Mouse (Mus musculus) cerebellum, adult 9-11 months (tissue): ENCODE measurements at regions not wholly inside any gene's neighbourhood (a gene's known extent, or its start where the extent isn't known, plus 50 kb on each side); places are given as distances from the start of the nearest gene placed in this dataset.

Experiments used
- DNase-seq: peaks from one replicate; pipeline ENCODE4 v3.0.0; 2022

- peak; percentile 91 for DNase-seq
These were observed 1250.8 kb upstream of the Jmjd1c start for GRCm38 (mm10) chr10:65845096-65845624.

GRCm38 (mm10) chr10:65846136-65846535, 1249.8 kb upstream of the Jmjd1c start:
- peak; percentile 21 for DNase-seq

DNA sequence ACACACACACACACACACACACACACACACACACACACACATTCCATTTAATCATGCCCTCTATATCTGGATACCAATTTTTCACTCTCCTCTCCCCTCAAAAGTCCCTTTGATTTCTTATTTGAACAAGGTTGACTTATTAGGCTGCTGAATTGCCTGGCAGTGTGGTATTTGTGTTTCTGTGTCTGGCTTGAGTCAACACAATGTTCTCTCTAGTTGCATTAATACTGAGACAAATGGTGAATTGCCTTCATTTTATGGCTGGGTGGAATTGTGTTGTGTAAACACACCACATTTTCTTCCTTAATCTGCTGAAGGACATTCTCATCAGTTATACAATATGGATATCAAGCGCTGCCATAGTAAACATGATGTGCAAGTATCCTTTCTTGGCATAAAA, 1248.3 kb upstream of the Jmjd1c start:
- DNase-seq: no peak

DNA sequence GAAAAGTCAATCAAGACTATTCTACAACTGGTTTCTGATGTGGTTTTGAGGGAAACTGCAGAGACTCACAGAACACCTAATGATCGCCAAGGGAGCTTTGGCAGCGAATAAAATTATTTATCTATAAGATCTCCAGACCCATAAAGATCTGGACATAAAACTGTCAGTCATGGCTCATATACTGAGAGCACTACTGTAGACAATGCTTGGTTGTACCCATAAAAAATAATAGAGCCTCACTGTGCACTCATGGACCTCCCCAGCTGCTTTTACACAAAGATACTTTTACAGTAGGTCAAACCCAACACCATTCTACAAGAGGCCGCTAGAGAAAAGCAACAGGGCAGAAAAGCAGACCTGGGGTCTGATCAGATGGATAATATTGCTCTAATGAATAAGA, 1206.0 kb upstream of the Jmjd1c start:
- DNase-seq: no peak

DNA sequence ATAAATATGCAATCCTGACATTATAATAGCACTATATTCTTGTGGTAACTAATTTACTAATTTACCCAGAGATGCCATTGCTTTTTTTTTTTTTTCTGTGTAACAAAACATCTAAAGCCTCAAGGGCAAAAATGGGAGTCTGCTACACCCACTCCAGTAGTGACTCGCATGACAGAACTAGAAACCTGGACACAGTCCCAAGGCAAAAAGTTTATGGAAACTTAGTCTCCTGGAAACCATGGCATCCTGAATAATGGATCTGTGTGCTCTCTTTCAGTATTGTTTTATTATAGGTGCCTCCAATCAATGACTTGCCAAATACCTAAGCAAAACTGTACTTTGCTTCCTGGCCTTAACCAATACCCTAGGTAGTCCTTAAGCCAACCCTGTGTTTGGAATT, 1188.4 kb upstream of the Jmjd1c start:
- DNase-seq: no peak

- DNase-seq: no peak
These were observed 1183.4 kb upstream of the Jmjd1c start for GRCm38 (mm10) chr10:65912518-65912917.

DNA sequence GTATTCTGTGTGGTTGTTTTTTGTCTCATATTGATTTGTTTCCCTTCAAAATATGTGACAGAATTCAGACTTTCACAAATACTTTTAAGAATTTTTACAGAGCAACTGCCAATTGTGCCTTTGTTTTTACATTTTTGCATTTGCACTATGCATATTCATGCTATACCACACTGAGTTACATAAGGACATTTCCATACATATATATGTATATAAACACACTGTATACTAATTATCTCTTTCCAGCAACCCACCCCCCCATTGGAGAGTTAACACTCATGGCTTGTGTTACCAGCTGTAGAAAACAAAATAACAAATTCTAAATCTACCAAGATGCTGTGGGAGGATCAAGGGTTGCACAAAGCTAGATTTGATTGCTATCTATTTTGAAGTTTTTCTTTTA, 1163.8 kb upstream of the Jmjd1c start:
- DNase-seq: no peak

DNA sequence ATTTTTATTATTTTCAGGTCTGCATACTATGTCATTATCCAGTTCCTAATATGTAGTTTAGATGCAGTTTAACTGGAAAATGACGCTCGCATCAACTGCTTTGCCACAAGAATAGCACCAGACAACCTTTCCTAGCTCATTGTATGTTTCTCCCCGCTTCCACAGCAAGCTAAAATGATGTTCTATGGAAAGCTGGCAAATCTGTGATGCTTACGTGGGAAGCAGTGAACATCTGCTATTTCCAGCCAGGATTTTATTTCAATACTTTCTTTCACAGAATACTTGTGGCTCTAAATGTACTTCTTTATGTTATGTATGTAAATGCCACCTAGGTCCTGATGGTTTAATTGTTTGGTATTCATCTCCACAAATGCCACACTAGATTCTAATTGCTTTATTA, 1147.3 kb upstream of the Jmjd1c start:
- DNase-seq: no peak

- no peak for DNase-seq
These were observed 1133.5 kb upstream of the Jmjd1c start for GRCm38 (mm10) chr10:65962441-65962840.

GRCm38 (mm10) chr10:65969770-65970169, 1126.2 kb upstream of the Jmjd1c start:
- DNase-seq: no peak
